Mouse (Mus musculus) lung, embryonic 15.5 days (tissue): ENCODE results near the gene Fbxw4. TPM values are rescaled to one million over a fixed set of nuclear protein-coding genes. Genes with fewer than 3 reads are reported as not detected.
"Not testable (repeated sequence)": the region's sequence is repeated elsewhere in the genome, so short reads cannot be mapped to it uniquely, and the experiment has no call there.

Experiments used
- ATAC-seq: fragments of 200-750 bp; cut with Nextera tagmentation; 2 replicates; pipeline ENCODE4 v1.8.0; 2017; ENCODE audit warnings: moderate number of reproducible peaks, borderline replicate concordance; ENCODE audit not compliant: low FRiP score, low TSS enrichment; ENCODE audit errors: extremely low read depth
- H3K27ac ChIP-seq: fragments of 300-500 bp; sonication (generic); 2 replicates; pipeline ENCODE4 v1.5.1; 2015; ENCODE audit warnings: moderate library complexity, mild to moderate bottlenecking, inconsistent platforms
- H3K27me3 ChIP-seq: fragments of 300-500 bp; sonication (generic); 2 replicates; pipeline ENCODE4 v1.6.1; 2015; ENCODE audit warnings: inconsistent platforms
- H3K36me3 ChIP-seq: fragments of 300-500 bp; sonication (generic); 2 replicates; pipeline ENCODE4 v1.6.1; 2015; ENCODE audit warnings: inconsistent platforms
- H3K4me1 ChIP-seq: fragments of 300-500 bp; sonication (generic); 2 replicates; pipeline ENCODE4 v1.6.1; 2015; ENCODE audit warnings: inconsistent platforms
- H3K4me2 ChIP-seq: fragments of 300-500 bp; sonication (generic); 2 replicates; pipeline ENCODE4 v1.6.1; 2015; ENCODE audit warnings: inconsistent platforms, mild to moderate bottlenecking, moderate library complexity
- H3K4me3 ChIP-seq: fragments of 300-500 bp; sonication (generic); 2 replicates; pipeline ENCODE4 v1.5.1; 2015; ENCODE audit warnings: mild to moderate bottlenecking, inconsistent platforms
- H3K9ac ChIP-seq: fragments of 300-500 bp; sonication (generic); 2 replicates; pipeline ENCODE4 v1.6.1; 2015; ENCODE audit warnings: inconsistent platforms
- H3K9me3 ChIP-seq: fragments of 300-500 bp; sonication (generic); 2 replicates; pipeline ENCODE4 v1.6.1; 2016; ENCODE audit warnings: inconsistent platforms
- WGBS: fragments of 180-500 bp; shearing (Covaris S2); methylation state at CpG from one replicate; pipeline ENCODE4 v1.1.7; 2015; 5-methylcytosine and 5-hydroxymethylcytosine counted together
- polyA plus RNA-seq: library from polyadenylated mRNA; unstranded; fragments of >200 nt; fragmentation: Nextera tagmentation; extraction: Ambion mirVana; gene quantifications from 2 replicates; pipeline ENCODE4 v1.2.1, GENCODE M21; 2015

Gene Fbxw4
- polyA plus RNA-seq, 1 experiment from 2014 or later, result 5.6 TPM

DNA sequence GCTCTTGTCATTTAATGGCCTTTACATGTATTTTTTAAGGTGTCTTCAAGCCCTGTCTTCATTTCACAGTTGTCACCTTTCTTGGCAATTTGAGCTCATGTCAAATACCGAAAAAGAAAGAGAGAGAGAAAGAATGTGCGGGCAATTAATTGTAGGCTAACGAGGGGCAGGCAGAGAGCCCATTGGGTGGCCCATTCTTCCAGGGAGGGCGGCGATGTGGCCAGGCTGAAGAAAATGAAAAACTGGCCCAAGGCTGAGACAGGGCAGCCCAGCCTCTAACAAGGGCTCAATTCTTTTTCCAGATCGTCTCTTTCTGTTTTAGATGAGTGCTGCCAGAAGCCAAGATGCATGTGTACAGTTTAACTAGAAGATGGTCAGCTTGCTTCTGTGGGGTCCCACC lies 6.1 kb downstream of the Fbxw4 start:
- H3K4me2 ChIP-seq, result no peak overlapping the region
- H3K36me3 ChIP-seq, result no peaks in the 10 kb centered on the region
- H3K9me3 ChIP-seq, result no peaks in the 10 kb centered on the region
- ATAC-seq, result no peak
- WGBS, result 75% methylated on average over 6 of the region's 6 CpGs
- H3K27ac ChIP-seq, result no peak overlapping the region
- peaks cover 51% of the 10 kb centered on the region for H3K4me1 ChIP-seq
- H3K4me3 ChIP-seq, result no peak overlapping the region
- H3K27me3 ChIP-seq, result no peaks in the 10 kb centered on the region
- H3K9ac ChIP-seq, result no peak overlapping the region

DNA sequence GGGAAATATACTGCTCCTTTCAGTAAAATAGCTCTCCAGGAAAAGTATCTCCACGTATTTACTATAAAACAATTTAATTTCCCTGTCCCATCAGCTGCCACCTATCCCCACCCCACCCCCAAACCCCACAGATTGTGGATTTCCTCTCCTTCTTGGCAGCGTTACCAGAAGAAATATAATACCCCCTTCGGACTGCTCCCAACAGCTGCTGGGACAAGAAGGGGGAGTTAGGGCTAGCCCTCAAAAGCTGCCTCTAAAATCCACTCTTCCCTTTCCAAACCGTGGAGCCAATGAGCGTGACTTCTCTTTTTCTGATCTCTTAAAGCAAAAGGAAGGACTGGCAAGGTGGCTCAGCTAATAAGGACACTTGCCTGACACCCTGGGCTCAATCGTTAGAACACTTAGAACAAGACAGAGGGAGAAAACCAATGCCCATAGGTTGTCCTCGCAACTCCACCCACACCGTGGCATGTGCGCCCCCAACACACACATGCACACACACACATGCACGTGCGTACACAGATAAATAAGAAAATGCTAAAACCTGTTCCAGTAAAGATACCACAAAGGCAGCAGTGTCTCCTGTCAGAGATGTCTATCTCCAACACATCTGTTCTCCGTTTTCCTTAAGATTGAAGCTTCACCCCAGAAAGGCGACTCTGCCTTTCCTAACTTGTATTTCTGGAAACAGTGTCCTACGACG lies 7.7 kb downstream of the Fbxw4 start:
- WGBS, result 44% methylated on average over 15 of the region's 15 CpGs
- Histone ChIP-seq H3K27me3 (no peaks in the 10 kb centered on the region), H3K36me3 (no peaks in the 10 kb centered on the region), H3K4me1 (peaks cover 41% of the 10 kb centered on the region), H3K4me3 (no peak overlapping the region), H3K27ac (peak overlapping the region; percentile 37; the same call in 1 of the 2 replicates), H3K9ac (no peak overlapping the region), H3K9me3 (no peaks in the 10 kb centered on the region), H3K4me2 (peak overlapping the region; percentile 27; the same call in 1 of the 2 replicates)
- peak; percentile 78; the same call in 1 of the 2 replicates for ATAC-seq

DNA sequence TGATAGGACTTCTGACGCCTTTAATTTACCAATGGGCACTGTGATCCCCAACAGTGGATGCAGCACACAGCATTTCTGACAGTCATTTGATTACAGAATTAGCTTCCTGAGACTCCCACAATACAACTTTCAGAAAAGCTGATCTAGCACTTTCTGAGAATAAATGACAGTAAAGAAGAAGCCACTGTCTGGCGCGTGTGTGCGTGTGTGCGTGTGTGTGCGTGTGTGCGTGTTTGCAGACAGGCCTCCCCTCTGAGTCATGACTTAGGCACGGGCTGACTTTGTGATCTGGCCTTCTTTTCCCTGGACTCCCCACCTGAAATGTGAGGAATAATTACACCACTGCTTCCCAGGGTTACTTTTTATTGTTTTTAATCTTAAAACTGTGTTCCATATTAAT lies 8.6 kb downstream of the Fbxw4 start:
- H3K27ac ChIP-seq, result no peak overlapping the region
- no peaks in the 10 kb centered on the region for H3K27me3 ChIP-seq

DNA sequence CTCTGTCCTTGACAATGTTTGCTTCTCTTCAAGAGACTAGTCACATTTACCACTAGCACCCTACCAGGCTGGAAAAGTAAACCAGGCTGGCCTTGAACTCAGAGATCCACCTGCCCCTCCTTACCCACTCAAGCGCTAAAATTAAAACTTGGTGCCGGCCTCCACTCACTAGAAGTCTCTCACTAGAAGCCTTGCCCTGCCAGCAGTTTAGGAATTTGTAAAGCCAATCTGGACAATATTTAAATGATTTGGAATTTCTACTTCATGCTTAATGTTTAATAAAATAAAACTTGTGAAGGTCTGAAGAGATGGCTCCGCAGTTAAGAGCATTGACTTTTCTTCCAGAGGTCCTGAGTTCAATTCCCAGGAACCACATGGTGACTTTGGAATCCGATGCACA lies 10.3 kb downstream of the Fbxw4 start:
- ATAC-seq, result no peak
- WGBS, result 65% methylated on average over 4 of the region's 4 CpGs
- peaks cover 21% of the 10 kb centered on the region for H3K4me1 ChIP-seq
- no peaks in the 10 kb centered on the region for H3K36me3 ChIP-seq
- no peaks in the 10 kb centered on the region for H3K9me3 ChIP-seq
- no peak overlapping the region for H3K27ac ChIP-seq
- H3K4me3 ChIP-seq, result no peak overlapping the region
- no peaks in the 10 kb centered on the region for H3K27me3 ChIP-seq
- no peak overlapping the region for H3K9ac ChIP-seq
- no peak overlapping the region for H3K4me2 ChIP-seq

More for the DNA sequence above, 8.6 kb downstream of the Fbxw4 start:
- Histone ChIP-seq H3K4me1 (peaks cover 34% of the 10 kb centered on the region), H3K4me2 (no peak overlapping the region), H3K9ac (no peak overlapping the region), H3K36me3 (no peaks in the 10 kb centered on the region), H3K9me3 (no peaks in the 10 kb centered on the region), H3K4me3 (no peak overlapping the region)
- ATAC-seq, result no peak
- 59% methylated on average over 8 of the region's 8 CpGs for WGBS

DNA sequence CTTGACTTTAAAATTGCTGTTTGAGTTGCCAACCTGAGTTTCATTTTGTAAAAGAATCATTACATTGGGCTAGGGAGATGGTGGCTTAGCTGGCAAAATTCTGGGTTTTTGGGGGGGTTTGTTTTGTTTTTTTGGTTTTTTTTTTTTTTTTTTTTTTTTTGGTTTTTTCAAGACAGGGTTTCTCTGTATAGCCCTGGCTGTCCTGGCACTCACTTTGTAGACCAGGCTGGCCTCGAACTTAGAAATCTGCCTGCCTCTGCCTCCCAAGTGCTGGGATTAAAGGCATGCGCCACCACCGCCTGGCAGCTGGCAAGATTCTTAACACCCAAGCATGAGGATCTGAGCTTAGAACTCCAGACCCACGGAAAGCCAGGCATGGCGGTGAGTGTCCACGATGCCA lies 11.6 kb downstream of the Fbxw4 start:
- not testable (repeated sequence) for H3K27ac ChIP-seq, H3K36me3 ChIP-seq, H3K4me3 ChIP-seq, H3K4me2 ChIP-seq, H3K27me3 ChIP-seq, ATAC-seq, H3K9ac ChIP-seq, H3K9me3 ChIP-seq
- 90% methylated on average over 6 of the region's 6 CpGs for WGBS
- peaks cover 20% of the 10 kb centered on the region for H3K4me1 ChIP-seq

DNA sequence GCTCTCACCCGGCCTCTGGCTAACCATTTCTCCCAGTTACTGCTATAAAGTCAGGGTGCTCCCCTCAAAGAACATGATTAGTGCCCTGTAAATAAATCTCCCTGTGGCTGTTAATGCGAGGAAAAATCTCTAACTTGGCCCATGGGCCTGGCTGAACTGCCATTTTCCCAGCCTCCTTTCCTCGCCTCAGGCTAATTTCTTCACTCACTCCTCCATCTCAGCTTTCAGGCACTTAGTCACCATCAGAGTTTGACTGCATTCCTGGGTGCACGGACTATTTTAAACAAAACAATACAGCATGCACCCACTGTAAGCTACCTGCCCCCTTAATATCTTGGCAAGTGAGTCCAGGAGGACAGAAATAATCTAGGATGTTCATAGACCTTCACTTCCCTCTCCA lies 13.2 kb downstream of the Fbxw4 start:
- Histone ChIP-seq H3K36me3 (no peaks in the 10 kb centered on the region), H3K4me3 (no peak overlapping the region), H3K9ac (no peak overlapping the region), H3K4me2 (no peak overlapping the region), H3K27me3 (no peaks in the 10 kb centered on the region), H3K9me3 (no peaks in the 10 kb centered on the region), H3K4me1 (peaks cover 5% of the 10 kb centered on the region), H3K27ac (no peak overlapping the region)
- no peak for ATAC-seq
- WGBS, result 55% methylated on average over 4 of the region's 4 CpGs

DNA sequence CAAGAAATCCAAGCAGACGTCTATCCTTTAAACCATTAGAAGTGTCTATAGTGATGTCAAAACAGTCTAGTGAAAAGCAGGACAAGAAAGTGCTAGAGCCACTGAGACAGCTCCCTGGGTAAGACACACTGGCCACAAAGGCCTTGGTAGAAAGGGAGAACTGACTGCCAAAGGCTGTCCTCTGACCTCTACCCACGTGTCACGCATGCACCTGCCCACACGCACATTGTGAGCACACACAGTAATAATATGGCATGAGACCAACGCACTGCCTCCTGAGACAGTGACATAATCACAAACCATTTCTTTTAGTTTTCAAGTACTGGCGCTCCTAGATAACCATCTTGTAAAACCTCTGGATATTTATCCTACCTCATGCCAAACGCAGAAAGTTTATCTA lies 19.4 kb downstream of the Fbxw4 start:
- Histone ChIP-seq H3K36me3 (peaks cover 8% of the 10 kb centered on the region; the same call in 1 of the 2 replicates), H3K4me2 (no peak overlapping the region), H3K9ac (no peak overlapping the region), H3K27ac (no peak overlapping the region), H3K4me3 (no peak overlapping the region), H3K9me3 (no peaks in the 10 kb centered on the region), H3K27me3 (no peaks in the 10 kb centered on the region), H3K4me1 (no peaks in the 10 kb centered on the region)
- ATAC-seq, result no peak
- WGBS, result 73% methylated on average over 7 of the region's 7 CpGs

DNA sequence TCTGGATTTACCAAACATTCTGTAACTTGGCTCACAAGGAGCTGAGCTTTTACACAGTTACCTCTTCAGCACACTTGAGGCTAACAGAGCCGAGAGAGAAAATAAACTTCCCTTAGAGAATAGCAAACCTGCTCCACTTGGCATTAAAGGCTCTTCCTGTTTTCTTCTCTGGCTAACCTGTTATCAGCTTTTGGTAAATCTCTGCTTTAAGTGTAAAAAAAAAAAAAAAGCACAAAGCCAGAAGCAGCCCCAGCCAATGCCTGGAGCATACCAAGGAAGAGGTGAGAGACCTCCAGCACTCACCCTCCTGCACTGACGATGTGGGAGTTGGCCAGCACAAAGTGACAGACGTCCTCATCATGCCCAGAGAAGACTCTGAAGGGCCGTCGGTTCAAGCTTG lies 24.2 kb downstream of the Fbxw4 start:
- Histone ChIP-seq H3K9ac (no peak overlapping the region), H3K4me1 (no peaks in the 10 kb centered on the region), H3K27ac (no peak overlapping the region), H3K9me3 (no peaks in the 10 kb centered on the region), H3K36me3 (peaks cover 17% of the 10 kb centered on the region), H3K27me3 (no peaks in the 10 kb centered on the region), H3K4me2 (no peak overlapping the region), H3K4me3 (no peak overlapping the region)
- no peak for ATAC-seq
- WGBS, result 51% methylated on average over 5 of the region's 5 CpGs

DNA sequence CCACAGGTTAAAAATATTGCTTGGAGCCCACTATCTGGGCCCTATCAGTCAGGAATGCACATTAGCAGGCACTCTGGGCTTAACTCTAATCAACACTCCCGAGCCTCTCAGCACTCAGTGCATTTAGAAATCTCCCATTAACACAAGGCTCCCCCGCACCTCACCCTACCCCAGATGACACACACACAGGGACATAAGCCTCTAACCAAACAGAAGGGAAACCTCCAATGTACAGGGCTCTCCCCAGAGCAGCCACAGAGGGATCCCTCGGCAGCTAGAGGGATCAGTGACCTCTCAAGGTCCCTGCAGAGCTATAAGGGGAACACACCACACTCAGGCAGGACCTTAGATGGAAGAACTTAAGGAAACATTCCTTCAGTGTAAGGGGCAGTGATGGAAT lies 28.5 kb downstream of the Fbxw4 start:
- no peak overlapping the region for H3K4me3 ChIP-seq
- WGBS, result 31% methylated on average over 3 of the region's 3 CpGs
- no peak overlapping the region for H3K9ac ChIP-seq
- no peaks in the 10 kb centered on the region for H3K4me1 ChIP-seq
- ATAC-seq, result no peak
- H3K36me3 ChIP-seq, result peaks cover 9% of the 10 kb centered on the region
- no peak overlapping the region for H3K4me2 ChIP-seq
- no peaks in the 10 kb centered on the region for H3K9me3 ChIP-seq
- H3K27me3 ChIP-seq, result no peaks in the 10 kb centered on the region
- H3K27ac ChIP-seq, result no peak overlapping the region

DNA sequence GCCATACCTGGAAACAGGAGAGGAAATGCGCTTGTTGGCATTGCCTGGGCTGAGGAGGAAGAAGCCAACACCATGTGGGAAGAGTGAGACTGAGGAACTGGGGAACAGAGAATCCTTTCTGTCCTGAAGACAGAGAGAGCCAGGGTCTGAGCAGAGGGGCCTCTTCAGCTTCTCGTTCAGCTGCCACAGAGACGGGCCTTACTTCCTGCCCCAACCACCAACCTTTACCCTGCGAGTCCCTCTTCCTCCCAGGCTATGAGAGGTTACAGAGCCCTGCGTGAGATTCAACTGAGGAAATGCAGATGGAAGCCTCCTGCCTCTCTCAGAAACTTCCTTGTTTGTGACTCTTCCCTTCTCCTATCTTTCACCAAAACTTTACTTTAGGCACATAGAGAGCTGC lies 29.2 kb downstream of the Fbxw4 start:
- H3K27ac ChIP-seq, result no peak overlapping the region

DNA sequence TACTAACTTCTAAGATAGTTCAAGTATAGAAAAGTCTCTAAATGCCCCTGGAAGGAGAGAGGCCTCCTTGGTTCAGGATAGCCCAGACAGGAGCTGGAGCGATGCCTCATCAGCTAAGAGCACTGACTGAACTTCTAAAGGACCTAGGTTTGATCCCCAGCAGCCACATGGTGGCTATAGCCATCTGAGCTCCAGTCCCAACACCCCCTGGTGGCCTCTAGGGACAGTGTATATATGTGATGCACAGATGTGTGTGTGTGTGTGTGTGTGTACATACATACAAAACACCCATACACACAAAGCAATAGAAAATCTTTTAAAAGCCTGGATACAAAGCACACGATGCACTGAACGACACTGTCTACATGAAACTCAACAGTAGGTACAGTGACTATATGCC lies 30.9 kb downstream of the Fbxw4 start:
- Histone ChIP-seq H3K4me3 (no peak overlapping the region), H3K9me3 (no peaks in the 10 kb centered on the region), H3K27ac (no peak overlapping the region), H3K4me2 (no peak overlapping the region), H3K4me1 (no peaks in the 10 kb centered on the region), H3K27me3 (no peaks in the 10 kb centered on the region), H3K36me3 (peaks cover 10% of the 10 kb centered on the region), H3K9ac (no peak overlapping the region)
- no peak for ATAC-seq
- WGBS, result 93% methylated on average over 3 of the region's 3 CpGs

More for the DNA sequence above, 29.2 kb downstream of the Fbxw4 start:
- Histone ChIP-seq H3K36me3 (peaks cover 13% of the 10 kb centered on the region), H3K4me2 (no peak overlapping the region), H3K4me3 (no peak overlapping the region), H3K9me3 (no peaks in the 10 kb centered on the region), H3K4me1 (no peaks in the 10 kb centered on the region), H3K27me3 (no peaks in the 10 kb centered on the region), H3K9ac (no peak overlapping the region)
- no peak for ATAC-seq
- 41% methylated on average over 5 of the region's 5 CpGs for WGBS

DNA sequence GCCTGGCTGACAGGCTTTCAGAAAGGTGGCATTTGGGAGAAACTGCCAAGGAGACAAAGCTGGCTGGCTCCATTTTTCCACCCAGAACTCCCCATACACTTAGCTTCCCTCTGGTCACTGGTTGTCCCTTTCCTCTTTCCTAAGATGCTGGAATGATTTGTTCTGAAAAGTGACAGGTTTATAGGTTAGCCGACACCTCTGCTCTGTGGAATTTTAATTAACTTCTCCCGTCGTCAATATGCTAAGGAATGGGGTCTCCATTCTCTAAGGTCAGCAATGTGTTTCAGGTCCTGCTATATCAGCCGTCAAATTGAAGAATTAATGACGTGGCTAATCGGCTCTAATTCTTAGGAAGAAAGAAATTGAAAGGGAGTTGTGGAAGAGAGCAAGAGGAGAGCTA lies 31.5 kb downstream of the Fbxw4 start:
- WGBS, result 50% methylated on average over 6 of the region's 6 CpGs
- no peaks in the 10 kb centered on the region for H3K4me1 ChIP-seq
- no peak overlapping the region for H3K4me2 ChIP-seq
- ATAC-seq, result no peak
- no peak overlapping the region for H3K4me3 ChIP-seq
- peaks cover 5% of the 10 kb centered on the region; the same call in 1 of the 2 replicates for H3K36me3 ChIP-seq
- no peaks in the 10 kb centered on the region for H3K9me3 ChIP-seq
- no peaks in the 10 kb centered on the region for H3K27me3 ChIP-seq
- H3K9ac ChIP-seq, result no peak overlapping the region
- H3K27ac ChIP-seq, result no peak overlapping the region

DNA sequence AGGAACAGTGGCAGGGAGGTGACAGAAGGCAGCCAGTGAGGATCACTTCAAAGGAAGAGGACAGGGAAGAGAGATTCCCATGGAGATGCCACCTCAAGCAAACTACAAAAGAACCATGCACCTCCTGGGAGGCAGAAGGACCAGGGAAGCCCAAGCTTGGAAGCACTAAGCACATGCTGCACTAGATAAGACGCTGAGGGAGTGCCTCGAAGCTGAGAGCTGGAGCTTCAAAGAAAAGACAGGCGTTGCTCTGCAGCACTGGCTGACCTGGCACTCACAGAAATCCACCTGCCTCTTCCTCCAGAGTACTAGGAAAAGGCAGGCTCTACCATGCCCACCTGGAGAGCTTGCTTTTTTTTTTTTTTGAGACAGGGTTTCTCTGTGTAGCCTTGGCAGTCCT lies 33.1 kb downstream of the Fbxw4 start:
- Histone ChIP-seq H3K4me1 (no peaks in the 10 kb centered on the region), H3K27ac (no peak overlapping the region), H3K4me3 (no peak overlapping the region), H3K9ac (no peak overlapping the region), H3K27me3 (no peaks in the 10 kb centered on the region), H3K9me3 (no peaks in the 10 kb centered on the region), H3K36me3 (peaks cover 3% of the 10 kb centered on the region; the same call in 1 of the 2 replicates), H3K4me2 (no peak overlapping the region)
- ATAC-seq, result no peak
- WGBS, result 13% methylated on average over 3 of the region's 3 CpGs
